Mouse (Mus musculus) megakaryocyte, embryonic 14.5 days (primary cell): ENCODE measurements around the gene Mta3.

Experiments used
- FLI1 ChIP-seq: IDR thresholded peaks from 2 replicates; pipeline ENCODE4 v1.6.1; 2012; ENCODE audit warnings: low read length, inconsistent platforms, mixed read lengths
- GATA1 ChIP-seq: IDR thresholded peaks from 3 replicates; pipeline ENCODE4 v1.6.1; 2012; ENCODE audit warnings: mixed read lengths, low read length, inconsistent platforms, borderline replicate concordance

GRCm38 (mm10) chr17:83820701-83821100 is 114.7 kb downstream of the Mta3 start:
- TF ChIP-seq GATA1 (no peak), FLI1 (no peak)
